Mouse (Mus musculus) hindbrain, embryonic 14.5 days (tissue): ENCODE data around the gene Acy3. TPM values are rescaled to one million over a fixed set of nuclear protein-coding genes. Genes with fewer than 3 reads are reported as not detected.
"Not testable (repeated sequence)": the region's sequence is repeated elsewhere in the genome, so short reads cannot be mapped to it uniquely, and the experiment has no call there.

ENCODE experiments used
- ATAC-seq: fragments of 200-750 bp; cut with Nextera tagmentation; 2 replicates; pipeline ENCODE4 v1.8.0; 2017; ENCODE audit warnings: moderate number of reproducible peaks, mild to moderate bottlenecking, moderate TSS enrichment, moderate library complexity; ENCODE audit not compliant: low FRiP score
- DNase-seq: peaks from one replicate; pipeline ENCODE4 v3.0.0-alpha.2; 2015; ENCODE audit warnings: low spot score
- H3K27ac ChIP-seq: fragments of 300-500 bp; sonication (generic); 2 replicates; pipeline ENCODE4 v1.5.1; 2014; ENCODE audit warnings: mild to moderate bottlenecking, moderate library complexity
- H3K27me3 ChIP-seq: fragments of 300-500 bp; sonication (generic); 2 replicates; pipeline ENCODE4 v1.6.1; 2014; ENCODE audit warnings: mild to moderate bottlenecking, low read length, mixed read lengths; ENCODE audit not compliant: control insufficient read depth, insufficient read depth
- H3K36me3 ChIP-seq: fragments of 300-500 bp; sonication (generic); replicated peaks from 2 replicates; pipeline ENCODE4 v1.6.1; 2014; ENCODE audit not compliant: control insufficient read depth, insufficient read depth
- H3K4me1 ChIP-seq: fragments of 300-500 bp; sonication (generic); replicated peaks from 2 replicates; pipeline ENCODE4 v1.6.1; 2014; ENCODE audit warnings: antibody characterized with exemption, low read length, mixed read lengths; ENCODE audit not compliant: control insufficient read depth, insufficient read depth
- H3K4me2 ChIP-seq: fragments of 300-500 bp; sonication (generic); replicated peaks from 2 replicates; pipeline ENCODE4 v1.6.1; 2014; ENCODE audit warnings: mild to moderate bottlenecking, moderate library complexity
- H3K4me3 ChIP-seq: fragments of 300-500 bp; sonication (generic); replicated peaks from 2 replicates; pipeline ENCODE4 v1.5.1; 2014; ENCODE audit warnings: mild to moderate bottlenecking, low read length
- H3K9ac ChIP-seq: fragments of 300-500 bp; sonication (generic); 2 replicates; pipeline ENCODE4 v1.6.1; 2014
- H3K9me3 ChIP-seq: fragments of 300-500 bp; sonication (generic); 2 replicates; pipeline ENCODE4 v1.6.1; 2016; ENCODE audit warnings: low read length; ENCODE audit not compliant: control insufficient read depth
- WGBS: fragments of 180-500 bp; shearing (Covaris S2); extraction: QIAGEN DNeasy Blood & Tissue Kit; methylation state at CpG from one replicate; pipeline ENCODE4 v1.1.7; 2014; 5-methylcytosine and 5-hydroxymethylcytosine counted together
- polyA plus RNA-seq: library from polyadenylated mRNA; unstranded; fragments of >200 nt; fragmentation: Nextera tagmentation; extraction: Ambion mirVana; gene quantifications from 2 replicates; pipeline ENCODE4 v1.2.1, GENCODE M21; 2014

Acy3 gene
- polyA plus RNA-seq, 1 experiment from 2014 or later, result 3.6 TPM

- no peak for DNase-seq
- no peak overlapping the region for H3K4me2 ChIP-seq
- no peaks in the 10 kb centered on the region for H3K36me3 ChIP-seq
- no peaks in the 10 kb centered on the region for H3K9me3 ChIP-seq
- H3K27ac ChIP-seq, result no peak overlapping the region
- no peaks in the 10 kb centered on the region for H3K27me3 ChIP-seq
- no peaks in the 10 kb centered on the region for H3K4me1 ChIP-seq
- no peak for ATAC-seq
- WGBS, result 75% methylated on average over 1 of the region's 1 CpGs
- H3K9ac ChIP-seq, result no peak overlapping the region
- no peak overlapping the region for H3K4me3 ChIP-seq
Measured at GRCm38 (mm10) chr19:3952099-3952498, 34.3 kb upstream of the Acy3 start.

- no peak overlapping the region for H3K4me3 ChIP-seq
- WGBS, result 83% methylated on average over 3 of the region's 3 CpGs
- no peak for ATAC-seq
Measured at GRCm38 (mm10) chr19:3955033-3955432, 31.3 kb upstream of the Acy3 start.

GRCm38 (mm10) chr19:3955804-3956203 lies 30.6 kb upstream of the Acy3 start:
- H3K9me3 ChIP-seq, result no peaks in the 10 kb centered on the region
- ATAC-seq (no peak), DNase-seq (no peak)
- H3K4me1 ChIP-seq, result no peaks in the 10 kb centered on the region
- no peak overlapping the region for H3K27ac ChIP-seq
- H3K4me3 ChIP-seq, result no peak overlapping the region
- H3K27me3 ChIP-seq, result no peaks in the 10 kb centered on the region
- no peak overlapping the region for H3K4me2 ChIP-seq
- H3K36me3 ChIP-seq, result no peaks in the 10 kb centered on the region
- no peak overlapping the region for H3K9ac ChIP-seq
- WGBS, result 62% methylated on average over 4 of the region's 4 CpGs

More at GRCm38 (mm10) chr19:3955033-3955432, 31.3 kb upstream of the Acy3 start:
- Histone ChIP-seq H3K27me3 (no peaks in the 10 kb centered on the region), H3K4me2 (no peak overlapping the region), H3K9me3 (no peaks in the 10 kb centered on the region), H3K9ac (no peak overlapping the region), H3K36me3 (no peaks in the 10 kb centered on the region), H3K4me1 (no peaks in the 10 kb centered on the region), H3K27ac (no peak overlapping the region)
- no peak for DNase-seq

GRCm38 (mm10) chr19:3957296-3958036 lies 28.9 kb upstream of the Acy3 start:
- WGBS, result 75% methylated on average over 5 of the region's 5 CpGs

GRCm38 (mm10) chr19:3958470-3958869 lies 27.9 kb upstream of the Acy3 start, which contains the start of gene Aldh3b3:
Gene Aldh3b3 (plus strand): TSS chr19:3958645.
- H3K27ac ChIP-seq, result no peak within 1 kb of the TSS
- no peaks in the 10 kb centered on the region for H3K27me3 ChIP-seq
- ATAC-seq (no peak), DNase-seq (no peak)
- no peaks in the 10 kb centered on the region for H3K36me3 ChIP-seq
- H3K4me2 ChIP-seq, result no peak within 1 kb of the TSS
- no peaks in the 10 kb centered on the region for H3K4me1 ChIP-seq
- 73% methylated on average over 4 of the region's 4 CpGs for WGBS
- no peak within 1 kb of the TSS for H3K9ac ChIP-seq
- H3K9me3 ChIP-seq, result no peaks in the 10 kb centered on the region
- no peak within 1 kb of the TSS for H3K4me3 ChIP-seq

More at GRCm38 (mm10) chr19:3957296-3958036, 28.9 kb upstream of the Acy3 start:
- H3K9me3 ChIP-seq, H3K4me2 ChIP-seq, H3K4me1 ChIP-seq, H3K27ac ChIP-seq, ATAC-seq, DNase-seq, H3K9ac ChIP-seq, H3K36me3 ChIP-seq, H3K4me3 ChIP-seq, H3K27me3 ChIP-seq: not testable (repeated sequence)

- no peak overlapping the region for H3K27ac ChIP-seq
- H3K4me3 ChIP-seq, result no peak overlapping the region
- H3K27me3 ChIP-seq, result no peaks in the 10 kb centered on the region
- no peak overlapping the region for H3K4me2 ChIP-seq
- no peaks in the 10 kb centered on the region for H3K4me1 ChIP-seq
- no peak overlapping the region for H3K9ac ChIP-seq
- DNase-seq, result no peak
- no peak for ATAC-seq
- no peaks in the 10 kb centered on the region for H3K9me3 ChIP-seq
- H3K36me3 ChIP-seq, result no peaks in the 10 kb centered on the region
Measured at GRCm38 (mm10) chr19:3959030-3959429, 27.3 kb upstream of the Acy3 start.

GRCm38 (mm10) chr19:3960211-3960610 lies 26.2 kb upstream of the Acy3 start:
- WGBS, result 88% methylated on average over 5 of the region's 5 CpGs
- no peaks in the 10 kb centered on the region for H3K36me3 ChIP-seq
- H3K4me2 ChIP-seq, result no peak overlapping the region
- ATAC-seq, result no peak
- no peak overlapping the region for H3K9ac ChIP-seq
- H3K9me3 ChIP-seq, result no peaks in the 10 kb centered on the region
- no peak overlapping the region for H3K4me3 ChIP-seq
- H3K4me1 ChIP-seq, result no peaks in the 10 kb centered on the region
- H3K27me3 ChIP-seq, result no peaks in the 10 kb centered on the region
- H3K27ac ChIP-seq, result no peak overlapping the region
- DNase-seq, result no peak

- WGBS, result 73% methylated on average over 6 of the region's 6 CpGs
- not testable (repeated sequence) for DNase-seq
Measured at GRCm38 (mm10) chr19:3961805-3962204, 24.6 kb upstream of the Acy3 start.

GRCm38 (mm10) chr19:3962469-3962868 lies 23.9 kb upstream of the Acy3 start:
- no peaks in the 10 kb centered on the region for H3K9me3 ChIP-seq
- no peaks in the 10 kb centered on the region for H3K27me3 ChIP-seq
- H3K4me2 ChIP-seq, result no peak overlapping the region
- H3K36me3 ChIP-seq, result no peaks in the 10 kb centered on the region
- no peak overlapping the region for H3K4me3 ChIP-seq
- H3K4me1 ChIP-seq, result no peaks in the 10 kb centered on the region
- 16% methylated on average over 2 of the region's 2 CpGs for WGBS
- no peak for ATAC-seq
- H3K9ac ChIP-seq, result no peak overlapping the region
- H3K27ac ChIP-seq, result no peak overlapping the region
- no peak for DNase-seq

More at GRCm38 (mm10) chr19:3961805-3962204, 24.6 kb upstream of the Acy3 start:
- not testable (repeated sequence) for H3K27me3 ChIP-seq, H3K9me3 ChIP-seq, H3K4me1 ChIP-seq, ATAC-seq, H3K4me2 ChIP-seq, H3K4me3 ChIP-seq, H3K9ac ChIP-seq, H3K27ac ChIP-seq, H3K36me3 ChIP-seq
